27 mouse cellular contexts compared by ENCODE assay signal in genomic region chr4:103208553-103208952, GRCm38 (mm10).
"Had no signal": no experiment of that assay in that cellular context is flagged by ENCODE, and none has a peak within 500 bp of the region (broad histone marks: within the 10 kb centered on the region; RNA-seq: fewer than 3 reads in every experiment).

No protein-coding gene starts in this region.

- H3K27ac ChIP-seq: heart, adult 2 months; heart, embryonic 13.5 days; heart, embryonic 15.5 days; hindbrain, embryonic 10.5 days; hindbrain, embryonic 12.5 days; hindbrain, embryonic 15.5 days; hindbrain, postnatal 0 days; kidney, embryonic 15.5 days; kidney, postnatal 0 days; limb, embryonic 12.5 days; liver, embryonic 12.5 days; liver, embryonic 14.5 days had no signal

- ATAC-seq: hindbrain, postnatal 0 days; intestine, embryonic 16.5 days; liver, embryonic 12.5 days had no signal

- DNase-seq: gastrocnemius, postnatal 14 days; gastrocnemius, postnatal 36 days; heart, adult 11 months; heart, adult 2 months; heart, postnatal 14 days; heart, postnatal 36 days; kidney, adult 11 months; kidney, adult 2 months; kidney, adult 9 months; kidney, postnatal 14 days; kidney, postnatal 36 days; layer of hippocampus, adult 9-11 months; layer of hippocampus, postnatal 36 days; left cerebral cortex, postnatal 4 days had no signal

- H3K4me2 ChIP-seq: heart, embryonic 11.5 days; heart, embryonic 13.5 days; heart, embryonic 15.5 days; hindbrain, embryonic 12.5 days; hindbrain, embryonic 15.5 days; kidney, embryonic 15.5 days; limb, embryonic 12.5 days; liver, embryonic 12.5 days had no signal

- H3K9ac ChIP-seq: heart, embryonic 13.5 days; heart, embryonic 15.5 days; hindbrain, embryonic 12.5 days; hindbrain, embryonic 15.5 days; kidney, embryonic 15.5 days; limb, embryonic 12.5 days; liver, embryonic 12.5 days; liver, embryonic 14.5 days had no signal

- H3K27me3 ChIP-seq: heart, embryonic 13.5 days; heart, embryonic 15.5 days; hindbrain, embryonic 12.5 days; hindbrain, embryonic 15.5 days; kidney, embryonic 15.5 days; limb, embryonic 12.5 days; liver, embryonic 12.5 days had no signal

- H3K4me1 ChIP-seq: heart, embryonic 15.5 days had no signal

- H3K9me3 ChIP-seq: heart, embryonic 13.5 days; heart, embryonic 15.5 days; hindbrain, embryonic 10.5 days; hindbrain, embryonic 12.5 days; hindbrain, embryonic 15.5 days; kidney, embryonic 15.5 days; limb, embryonic 12.5 days; liver, embryonic 12.5 days had no signal

- H3K4me3 ChIP-seq: heart, adult 2 months; heart, embryonic 13.5 days; heart, embryonic 15.5 days; hindbrain, embryonic 10.5 days; hindbrain, embryonic 12.5 days; hindbrain, embryonic 15.5 days; kidney, embryonic 15.5 days; limb, embryonic 12.5 days; liver, embryonic 12.5 days had no signal
